Mouse (Mus musculus) heart, embryonic 12.5 days (tissue): Measurements from ENCODE around the gene Card14. TPM values are rescaled to one million over a fixed set of nuclear protein-coding genes. Genes with fewer than 3 reads are reported as not detected.
A peak's percentile ranks its signal among the peaks of the same experiment; 100 is the strongest.
"Not testable (repeated sequence)": the region's sequence is repeated elsewhere in the genome, so short reads cannot be mapped to it uniquely, and the experiment has no call there.

ENCODE experiments used
- ATAC-seq: fragments of 200-750 bp; cut with Nextera tagmentation; 2 replicates; pipeline ENCODE4 v1.8.0; 2017; ENCODE audit warnings: moderate TSS enrichment, moderate library complexity; ENCODE audit not compliant: insufficient number of reproducible peaks, low FRiP score
- H3K27ac ChIP-seq: fragments of 300-500 bp; sonication (generic); 2 replicates; pipeline ENCODE4 v1.5.1; 2016; ENCODE audit warnings: mild to moderate bottlenecking, moderate library complexity; ENCODE audit not compliant: poor library complexity, severe bottlenecking
- H3K27me3 ChIP-seq: fragments of 300-500 bp; sonication (generic); replicated peaks from 2 replicates; pipeline ENCODE4 v1.6.1; 2016; ENCODE audit warnings: mild to moderate bottlenecking, moderate library complexity
- H3K36me3 ChIP-seq: fragments of 300-500 bp; sonication (generic); 2 replicates; pipeline ENCODE4 v1.6.1; 2016; ENCODE audit warnings: mild to moderate bottlenecking, moderate library complexity
- H3K4me1 ChIP-seq: fragments of 300-500 bp; sonication (generic); replicated peaks from 2 replicates; pipeline ENCODE4 v1.6.1; 2016; ENCODE audit warnings: mild to moderate bottlenecking
- H3K4me2 ChIP-seq: fragments of 300-500 bp; sonication (generic); 2 replicates; pipeline ENCODE4 v1.6.1; 2016; ENCODE audit warnings: mild to moderate bottlenecking, moderate library complexity
- H3K4me3 ChIP-seq: fragments of 300-500 bp; sonication (generic); 2 replicates; pipeline ENCODE4 v1.5.1; 2016; ENCODE audit warnings: mild to moderate bottlenecking
- H3K9ac ChIP-seq: fragments of 300-500 bp; sonication (generic); 2 replicates; pipeline ENCODE4 v1.6.1; 2016; ENCODE audit warnings: mild to moderate bottlenecking, moderate library complexity
- H3K9me3 ChIP-seq: fragments of 300-500 bp; sonication (generic); replicated peaks from 2 replicates; pipeline ENCODE4 v1.6.1; 2016; ENCODE audit warnings: mild to moderate bottlenecking, moderate library complexity
- WGBS: fragments of 180-500 bp; shearing (Covaris S2); methylation state at CpG from one replicate; pipeline ENCODE4 v1.1.7; 2016; 5-methylcytosine and 5-hydroxymethylcytosine counted together
- polyA plus RNA-seq: library from polyadenylated mRNA; unstranded; fragments of >200 nt; fragmentation: Nextera tagmentation; extraction: Ambion mirVana; gene quantifications from 2 replicates; pipeline ENCODE4 v1.2.1, GENCODE M21; 2016

Gene Card14
- polyA plus RNA-seq = 0.49 and 0.51 TPM in 2 replicates

DNA sequence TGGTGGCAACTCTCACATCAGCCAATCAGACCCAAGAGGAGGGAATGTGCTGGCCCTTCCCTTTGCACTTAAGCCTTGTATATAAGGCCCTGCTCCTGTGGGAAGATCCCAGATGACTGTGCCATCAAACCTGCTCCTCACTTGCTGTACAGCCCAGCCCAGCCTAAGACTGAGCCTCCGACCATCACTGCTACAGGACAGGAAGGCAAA, at the start of gene Card14:
Card14 (plus strand) TSS at position 111 of the 210 bp plus-strand sequence.
- 0 out of 2 replicates have a peak within 1 kb of the TSS, but pooled peaks have one; percentile 24 for H3K9ac ChIP-seq
- no peak for ATAC-seq
- no peaks in the 10 kb centered on the region for H3K9me3 ChIP-seq
- WGBS = 52% methylated on average over 1 of the region's 1 CpGs
- H3K4me1 ChIP-seq = peaks cover 24% of the 10 kb centered on the region
- H3K4me3 ChIP-seq = no peak within 1 kb of the TSS
- peaks cover 40% of the 10 kb centered on the region for H3K27me3 ChIP-seq
- H3K27ac ChIP-seq = peak within 1 kb of the TSS; percentile 88
- no peaks in the 10 kb centered on the region for H3K36me3 ChIP-seq
- H3K4me2 ChIP-seq = peak within 1 kb of the TSS; percentile 29

DNA sequence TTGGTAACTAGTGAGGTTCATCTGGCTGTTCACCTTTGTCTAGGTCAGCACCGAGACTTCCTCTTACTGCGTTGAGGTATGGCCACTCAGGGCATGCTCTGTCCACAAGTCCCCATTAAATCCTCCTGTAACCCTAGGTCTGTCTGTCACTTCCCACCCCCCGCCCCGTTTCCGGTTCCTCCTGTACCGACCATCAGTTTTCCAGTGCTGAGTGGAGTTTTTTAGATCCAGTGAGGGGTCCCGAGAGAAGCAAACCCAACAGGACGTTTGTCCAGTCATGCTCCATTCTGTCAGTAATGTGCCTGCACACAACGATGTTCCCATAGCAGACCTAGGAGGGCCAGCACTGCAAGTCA, 49.4 kb upstream of the Card14 start:
- Histone ChIP-seq H3K36me3 (no peaks in the 10 kb centered on the region), H3K9ac (no peak overlapping the region), H3K4me2 (peak overlapping the region; percentile 57), H3K27ac (no peak overlapping the region), H3K4me3 (peak overlapping the region; percentile 15), H3K9me3 (no peaks in the 10 kb centered on the region), H3K27me3 (no peaks in the 10 kb centered on the region; the same call in 1 of the 2 replicates), H3K4me1 (0 out of 2 replicates have a peak, but pooled peaks cover 4% of the 10 kb centered on the region)
- ATAC-seq = no peak
- 53% methylated on average over 9 of the region's 9 CpGs for WGBS

DNA sequence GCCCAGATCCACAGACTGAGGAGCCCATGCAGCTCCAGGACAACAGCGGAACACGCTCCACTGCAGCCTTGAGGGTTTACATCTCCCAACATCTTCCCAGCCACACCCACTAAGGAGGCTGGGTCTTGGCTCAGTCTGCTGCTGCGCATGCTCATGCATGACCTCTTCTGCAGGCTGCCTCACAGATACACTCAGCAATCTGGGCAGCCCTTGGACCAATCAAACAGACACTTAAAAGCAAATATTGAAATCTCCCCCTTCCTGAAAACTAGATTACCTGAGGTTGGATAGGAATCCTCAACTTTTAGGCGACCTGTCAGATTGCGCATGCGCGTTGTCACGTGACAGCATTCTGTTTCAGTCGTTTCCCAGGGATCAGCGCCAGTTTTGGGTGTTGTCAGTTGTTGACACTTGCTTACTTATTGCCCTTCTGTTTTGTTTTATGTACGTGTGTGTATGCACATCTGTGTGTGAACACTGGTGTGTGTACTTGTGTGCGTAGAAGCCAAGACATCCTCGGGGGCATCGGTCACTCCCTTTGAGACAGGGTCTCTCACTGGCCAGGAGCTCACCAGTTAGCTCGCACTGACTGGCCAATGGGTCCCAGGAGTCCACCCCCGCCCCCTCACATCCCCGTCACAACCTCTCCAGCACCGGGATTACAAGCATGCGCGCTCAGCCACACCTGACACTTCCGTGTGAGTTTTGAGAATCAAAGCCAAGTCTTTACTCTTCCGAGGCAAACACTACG, 48.8 kb upstream of the Card14 start:
- Histone ChIP-seq H3K9me3 (no peaks in the 10 kb centered on the region), H3K4me3 (peak overlapping the region; percentile 23), H3K4me1 (no peaks in the 10 kb centered on the region), H3K27me3 (no peaks in the 10 kb centered on the region; the same call in 1 of the 2 replicates), H3K9ac (peak overlapping the region; percentile 21; the same call in 1 of the 2 replicates), H3K36me3 (no peaks in the 10 kb centered on the region), H3K4me2 (peak overlapping the region; percentile 57), H3K27ac (no peak overlapping the region)
- 62% methylated on average over 23 of the region's 23 CpGs for WGBS
- ATAC-seq = peak; percentile 68

DNA sequence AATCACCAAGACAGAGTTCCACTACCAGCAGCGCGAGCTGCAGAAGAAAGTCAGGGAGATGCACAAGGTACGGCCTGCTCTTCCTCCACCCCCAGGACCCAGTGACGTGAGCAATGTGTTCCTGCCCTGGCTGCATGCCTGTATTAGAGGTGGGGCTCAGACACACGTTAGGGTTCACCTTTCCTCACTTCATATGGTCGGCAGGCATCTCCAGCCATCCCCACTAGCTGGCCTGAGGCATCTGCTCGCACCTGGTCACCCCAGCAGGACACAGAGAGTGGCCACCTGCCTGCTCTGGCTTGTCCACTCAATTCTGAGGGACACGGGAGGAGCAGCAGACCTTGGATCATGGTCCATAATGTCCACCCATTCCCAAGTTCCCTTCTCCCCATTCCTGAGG, 47.6 kb upstream of the Card14 start:
- no peaks in the 10 kb centered on the region for H3K36me3 ChIP-seq
- no peaks in the 10 kb centered on the region for H3K27me3 ChIP-seq
- no peaks in the 10 kb centered on the region for H3K9me3 ChIP-seq
- ATAC-seq = no peak
- H3K4me2 ChIP-seq = no peak overlapping the region
- no peak overlapping the region for H3K4me3 ChIP-seq
- H3K4me1 ChIP-seq = no peaks in the 10 kb centered on the region
- WGBS = 80% methylated on average over 8 of the region's 8 CpGs
- H3K9ac ChIP-seq = no peak overlapping the region
- no peak overlapping the region for H3K27ac ChIP-seq

DNA sequence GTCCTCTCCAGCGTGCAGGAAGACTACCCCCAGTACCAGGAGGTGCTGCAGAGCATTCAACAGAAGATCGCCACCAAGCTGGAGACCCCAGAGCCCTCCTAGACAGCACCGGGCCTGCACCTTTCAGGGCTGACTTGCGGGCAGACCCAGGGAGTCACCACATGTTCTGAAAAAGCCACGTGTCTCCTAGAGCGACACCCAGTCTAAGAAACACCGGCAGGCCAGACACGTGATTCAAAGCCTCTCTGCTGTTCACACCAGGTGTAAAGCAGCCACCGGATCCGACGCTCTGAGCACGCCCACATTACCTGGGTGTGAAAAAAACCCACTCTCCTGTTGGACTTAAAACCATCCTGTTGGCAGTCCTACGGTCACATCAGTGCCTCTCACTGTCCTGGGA, 43.2 kb upstream of the Card14 start:
- H3K27ac ChIP-seq = no peak overlapping the region
- peaks cover 9% of the 10 kb centered on the region for H3K4me1 ChIP-seq
- ATAC-seq = no peak
- no peaks in the 10 kb centered on the region for H3K9me3 ChIP-seq
- H3K9ac ChIP-seq = no peak overlapping the region
- no peak overlapping the region for H3K4me2 ChIP-seq
- H3K27me3 ChIP-seq = no peaks in the 10 kb centered on the region
- WGBS = 86% methylated on average over 13 of the region's 13 CpGs
- no peaks in the 10 kb centered on the region for H3K36me3 ChIP-seq
- no peak overlapping the region for H3K4me3 ChIP-seq

DNA sequence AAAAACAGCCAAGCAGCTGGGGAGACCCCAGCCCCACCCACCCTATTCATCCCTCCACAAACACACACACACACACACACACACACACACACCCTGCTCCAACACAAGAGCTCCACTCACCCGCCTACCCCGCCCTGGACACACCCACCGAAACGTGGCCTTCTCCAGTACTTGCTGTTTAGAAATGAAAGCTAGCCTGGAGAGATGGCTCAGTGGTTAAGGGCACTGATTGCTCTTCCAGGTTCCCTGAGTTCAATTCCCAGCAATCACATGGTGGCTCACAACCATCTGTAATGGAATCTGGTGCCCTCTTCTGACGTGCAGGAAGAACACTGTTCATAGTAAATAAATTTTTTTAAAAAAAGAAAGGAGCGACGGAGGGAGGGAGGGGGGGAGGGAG, 41.8 kb upstream of the Card14 start:
- Histone ChIP-seq H3K4me2 (no peak overlapping the region), H3K9me3 (no peaks in the 10 kb centered on the region), H3K9ac (no peak overlapping the region), H3K4me3 (no peak overlapping the region), H3K27me3 (no peaks in the 10 kb centered on the region), H3K36me3 (peaks cover 9% of the 10 kb centered on the region; the same call in 1 of the 2 replicates), H3K4me1 (peaks cover 22% of the 10 kb centered on the region), H3K27ac (no peak overlapping the region)
- 78% methylated on average over 7 of the region's 7 CpGs for WGBS
- no peak for ATAC-seq

DNA sequence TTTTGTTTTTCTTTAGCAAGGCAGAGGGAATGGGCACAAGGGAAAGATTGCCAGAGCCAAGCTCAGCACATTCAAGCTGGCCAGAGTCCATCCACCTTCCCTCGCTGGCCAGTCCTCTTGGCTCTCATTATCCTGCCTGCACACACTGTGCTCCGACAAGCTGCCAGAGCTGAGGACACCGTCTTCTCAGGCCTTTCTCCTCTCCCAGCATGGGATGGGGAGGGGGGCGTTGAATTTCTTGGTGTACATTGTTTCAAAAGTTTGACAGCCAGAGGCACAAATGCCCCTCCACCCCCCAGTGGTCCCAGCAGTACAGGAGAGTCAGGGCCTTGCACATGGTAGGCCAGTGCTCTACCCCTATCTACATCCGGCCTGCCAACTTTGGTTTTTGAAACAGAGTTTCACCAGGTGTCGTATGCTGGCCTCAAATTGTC, 40.3 kb upstream of the Card14 start:
- Histone ChIP-seq H3K4me2 (peak overlapping the region; percentile 98), H3K9me3 (no peaks in the 10 kb centered on the region), H3K27me3 (no peaks in the 10 kb centered on the region), H3K36me3 (peaks cover 19% of the 10 kb centered on the region), H3K4me1 (peaks cover 22% of the 10 kb centered on the region), H3K4me3 (peak overlapping the region; percentile 86; the same call in 1 of the 2 replicates), H3K27ac (no peak overlapping the region), H3K9ac (no peak overlapping the region)
- WGBS = 54% methylated on average over 6 of the region's 6 CpGs
- peak; percentile 20; the same call in 1 of the 2 replicates for ATAC-seq

DNA sequence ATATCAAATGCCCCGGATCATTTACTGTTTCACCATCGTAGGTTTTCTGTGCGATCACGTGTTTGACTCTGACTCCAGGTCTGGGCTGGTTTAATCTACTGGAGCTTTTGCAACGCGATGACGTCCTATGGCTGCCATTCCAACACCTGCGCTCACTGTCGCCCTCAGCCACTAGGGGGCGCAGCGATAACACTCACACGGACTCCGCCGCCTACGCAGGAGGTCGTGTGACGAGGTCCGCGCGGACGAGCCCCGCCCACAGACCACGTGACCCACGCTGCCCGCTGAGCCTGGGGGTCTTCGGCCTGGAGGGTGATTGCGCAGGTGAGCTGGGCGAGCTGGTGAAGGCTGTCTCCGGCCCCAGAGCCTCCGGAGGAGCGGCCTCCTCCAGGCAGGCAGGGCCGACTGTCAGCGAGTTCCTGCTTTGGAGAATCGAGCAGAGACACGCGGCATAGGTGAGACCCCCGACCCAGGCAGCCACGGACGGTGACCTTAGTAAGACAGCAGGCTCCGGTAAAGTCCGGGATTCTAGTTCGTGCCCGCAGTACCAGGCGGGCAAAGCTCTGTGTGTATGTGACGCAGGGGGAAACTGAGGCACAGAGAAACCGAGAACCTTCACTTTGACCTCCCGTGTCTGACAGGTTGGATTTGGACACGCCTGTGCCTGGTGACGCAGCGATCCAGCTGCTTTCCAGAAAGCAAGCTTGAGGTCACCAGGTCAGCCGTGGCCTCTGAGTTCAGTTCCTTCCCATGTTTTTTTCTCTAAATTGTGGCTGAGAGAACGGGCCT, 39.6 kb upstream of the Card14 start, which contains the start of gene Gaa:
Gaa (plus strand) TSS at position 120 of the 789 bp plus-strand sequence.
- Histone ChIP-seq H3K4me2 (peak within 1 kb of the TSS; percentile 98), H3K9ac (peak within 1 kb of the TSS; percentile 91), H3K4me3 (peak within 1 kb of the TSS; percentile 86), H3K27ac (peak within 1 kb of the TSS; percentile 44; the same call in 1 of the 2 replicates), H3K27me3 (no peaks in the 10 kb centered on the region), H3K36me3 (peaks cover 26% of the 10 kb centered on the region), H3K4me1 (peaks cover 22% of the 10 kb centered on the region), H3K9me3 (no peaks in the 10 kb centered on the region)
- WGBS = 4% methylated on average over 52 of the region's 52 CpGs
- peak; percentile 89 for ATAC-seq

DNA sequence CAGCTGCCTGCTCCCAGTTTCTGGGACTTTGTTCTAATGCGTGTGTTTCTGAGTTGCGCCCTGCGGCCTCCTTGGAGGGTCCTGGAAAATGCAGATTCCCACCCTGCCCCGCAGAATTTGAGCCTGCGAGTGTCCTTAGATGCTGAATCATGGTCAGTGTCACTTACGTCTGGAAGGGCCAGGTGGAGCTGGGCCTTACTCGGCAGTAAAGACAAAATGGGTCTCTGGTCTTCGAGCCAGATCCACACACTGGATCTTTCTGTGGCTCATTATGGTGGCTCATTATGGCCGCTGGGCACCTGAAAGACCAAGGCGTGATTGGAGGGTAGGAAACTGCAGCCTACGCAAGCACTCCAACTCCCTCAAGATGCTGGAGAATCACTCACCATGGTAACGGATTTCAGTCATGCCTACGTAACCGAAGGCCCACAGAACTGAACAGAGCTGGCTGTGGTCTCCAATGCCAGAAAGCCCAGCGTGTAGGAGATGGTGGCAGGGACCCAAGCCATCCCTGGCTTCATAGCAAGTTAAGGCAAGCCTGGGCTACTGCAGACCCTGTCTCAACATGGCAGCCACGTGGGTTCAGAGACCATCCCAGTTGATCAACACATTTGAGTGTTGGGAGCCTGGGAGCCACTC, 38.9 kb upstream of the Card14 start:
- Histone ChIP-seq H3K4me2 (peak overlapping the region; percentile 98), H3K36me3 (peaks cover 33% of the 10 kb centered on the region), H3K4me1 (peaks cover 22% of the 10 kb centered on the region), H3K27ac (no peak overlapping the region), H3K9ac (peak overlapping the region; percentile 91), H3K27me3 (no peaks in the 10 kb centered on the region), H3K9me3 (no peaks in the 10 kb centered on the region), H3K4me3 (peak overlapping the region; percentile 86)
- WGBS = 79% methylated on average over 16 of the region's 16 CpGs
- ATAC-seq = no peak

DNA sequence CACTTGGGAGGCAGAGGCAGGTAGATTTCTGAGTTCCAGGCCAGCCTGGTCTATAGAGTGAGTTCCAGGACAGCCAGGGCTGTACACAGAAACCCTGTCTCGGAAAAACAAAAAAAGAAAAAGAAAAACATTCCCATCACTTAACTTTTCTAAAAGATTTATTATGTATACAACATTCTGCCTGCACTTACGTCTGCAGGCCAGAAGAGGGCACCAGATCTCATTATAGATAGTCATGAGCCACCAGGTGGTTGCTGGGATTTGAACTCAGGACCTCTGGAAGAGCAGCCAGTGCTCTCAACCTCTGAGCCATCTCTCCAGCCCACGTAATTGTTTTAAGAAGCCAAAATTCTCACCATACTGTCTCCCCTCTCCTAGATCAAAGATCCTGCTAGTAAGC, 35.1 kb upstream of the Card14 start:
- not testable (repeated sequence) for ATAC-seq, H3K9ac ChIP-seq, H3K4me2 ChIP-seq, H3K4me3 ChIP-seq, H3K9me3 ChIP-seq, H3K27ac ChIP-seq, H3K27me3 ChIP-seq
- Histone ChIP-seq H3K4me1 (peaks cover 22% of the 10 kb centered on the region), H3K36me3 (peaks cover 58% of the 10 kb centered on the region)
- WGBS = 72% methylated on average over 3 of the region's 3 CpGs
